ENCODE assay signal across 8 mouse cellular contexts in genomic region chr1:143739361-143740350, GRCm38 (mm10). TPM values are rescaled to one million over a fixed set of nuclear protein-coding genes. Genes with fewer than 3 reads are reported as not detected.
DNase-seq lines count a peak whose midpoint lies in the region; ATAC-seq lines count a peak whose summit lies in the region.

No protein-coding gene starts in this region.

- ATAC-seq in megakaryocyte progenitor cell, adult 5-6 weeks (replicated peaks; ENCODE audit: poor library complexity) = peak; percentile 78

- DNase-seq in adipocyte (ENCODE audit: low spot score) = peak; percentile 68
- DNase-seq in embryo, embryonic 10 days (ENCODE audit: low spot score) = peak; percentile 81
- peak; percentile 79 for DNase-seq in gastrocnemius, postnatal 10 days
- peak; percentile 93 for DNase-seq in induced T-regulatory cell, adult 2 months (ENCODE audit: low read depth)
- DNase-seq in left cerebral cortex, adult 9 months (ENCODE audit: low spot score in 2 of 2) = peak; percentile 69 to 89
- peak; percentile 90 for DNase-seq in right cerebral cortex, postnatal 14 days
- peak; percentile 87 for DNase-seq in urinary bladder, postnatal 36 days (ENCODE audit: low spot score in 2 of 2)

RNA-seq across cellular contexts. Expression of gene Glrx2, which starts 23.5 kb away (rescaled TPM):
- total RNA-seq in gastrocnemius, postnatal 10 days (2021) = 10 to 100 TPM; 74.9 to 80.2 TPM
- total RNA-seq in megakaryocyte progenitor cell, adult 5-6 weeks (2015) = 82.6 and 87.7 TPM in 2 replicates
- total RNA-seq in megakaryocyte progenitor cell, adult 5-6 weeks (2017) = 31.9 and 37.4 TPM in 2 replicates

RNA-seq across cellular contexts. Expression of gene Cdc73, which starts 37.0 kb away (rescaled TPM):
- 10 to 100 TPM; 54.0 to 58.6 TPM for total RNA-seq in gastrocnemius, postnatal 10 days (2021)
- 68.6 TPM in 2 replicates for total RNA-seq in megakaryocyte progenitor cell, adult 5-6 weeks (2015)
- total RNA-seq in megakaryocyte progenitor cell, adult 5-6 weeks (2017) = 8.0 and 17.6 TPM in 2 replicates

RNA-seq across cellular contexts. Expression of gene Trove2, which starts 37.2 kb away (rescaled TPM):
- total RNA-seq in gastrocnemius, postnatal 10 days (2021) = 1 to 10 TPM; 4.3 to 6.1 TPM
- total RNA-seq in megakaryocyte progenitor cell, adult 5-6 weeks (2015) = 1.2 and 2.7 TPM in 2 replicates
- total RNA-seq in megakaryocyte progenitor cell, adult 5-6 weeks (2017) = 1.9 and 2.5 TPM in 2 replicates

RNA-seq across cellular contexts. Expression of gene Uchl5, which starts 37.4 kb away (rescaled TPM):
- 10 to 100 TPM; 21.4 to 26.5 TPM for total RNA-seq in gastrocnemius, postnatal 10 days (2021)
- 177 and 198 TPM in 2 replicates for total RNA-seq in megakaryocyte progenitor cell, adult 5-6 weeks (2015)
- total RNA-seq in megakaryocyte progenitor cell, adult 5-6 weeks (2017) = 195 and 207 TPM in 2 replicates

Comparison
In these comparisons a context has a peak if more than half of its experiments do, and no peak if none do; other contexts are left out.
1. Peak in every context shown above with its lines: DNase-seq and ATAC-seq.